Mouse (Mus musculus) cerebellum, adult 8-10 months (tissue): ENCODE data around the gene Plscr2.
A peak's percentile ranks its signal among the peaks of the same experiment; 100 is the strongest.

Experiments used
- DNase-seq: peaks from one replicate; pipeline ENCODE4 v3.0.0; 2022

Plscr2 gene

DNA sequence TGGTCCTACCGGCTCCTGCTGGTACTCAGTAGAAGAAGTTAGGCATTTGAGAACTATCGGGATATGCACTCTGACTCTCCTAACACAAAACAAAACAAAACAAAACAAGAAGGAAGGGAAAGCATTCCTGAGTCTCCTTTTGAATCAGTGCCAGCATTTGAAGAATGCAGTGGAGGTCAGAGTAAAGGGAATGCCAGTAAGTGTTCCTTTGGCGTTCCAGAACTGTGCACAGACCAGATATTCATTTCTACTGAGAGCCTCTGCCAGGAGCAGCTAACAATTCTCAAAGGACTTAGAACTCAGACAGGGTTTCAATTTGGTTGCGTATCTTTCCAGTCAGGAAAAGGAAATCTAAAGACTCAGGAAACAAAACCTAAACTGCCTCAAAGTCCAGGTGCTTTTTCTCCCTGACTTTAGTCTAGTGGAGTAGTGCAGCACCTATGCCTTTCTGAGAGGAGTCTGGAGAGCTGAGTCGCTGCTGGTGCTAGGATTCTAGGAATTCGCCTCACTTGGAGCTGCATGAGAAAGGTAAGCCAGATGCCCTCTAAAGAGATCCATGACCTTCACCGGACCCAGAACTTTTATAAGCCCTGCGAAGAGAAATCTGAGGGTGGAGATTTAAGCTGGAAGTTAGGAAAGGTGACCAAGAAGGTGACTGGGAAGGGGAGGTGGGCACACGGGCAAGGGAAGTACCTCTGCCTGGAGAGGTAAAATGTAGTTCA lies at the start of gene Plscr2:
Gene Plscr2 (plus strand): TSS at position 117 of the 722 bp plus-strand sequence.
- no peak for DNase-seq

DNA sequence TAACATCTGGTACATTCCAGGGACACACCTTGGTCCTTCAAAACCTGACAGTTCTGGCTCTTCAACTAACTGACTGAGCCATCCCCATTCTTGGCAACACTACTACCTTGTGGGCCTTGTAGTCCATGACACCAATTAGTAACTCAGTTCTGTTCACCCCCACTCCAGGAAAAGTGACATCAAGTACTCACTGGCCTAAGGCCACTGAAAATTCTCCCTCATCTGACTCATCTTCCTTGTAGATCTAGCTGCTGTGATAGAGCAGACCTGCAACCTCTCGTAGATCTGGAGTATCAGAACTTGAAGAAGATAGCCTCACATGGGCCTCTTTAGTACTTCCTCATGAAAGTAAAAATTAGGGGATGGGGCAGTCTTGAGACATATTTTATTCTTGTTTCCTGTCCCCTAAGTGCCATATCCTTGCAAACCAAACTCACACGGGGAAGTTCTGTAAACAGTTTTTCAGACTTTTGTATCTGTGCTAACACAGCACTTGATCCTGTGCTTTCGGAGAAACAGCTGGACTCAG lies 49.2 kb upstream of the Plscr2 start:
- no peak for DNase-seq

DNA sequence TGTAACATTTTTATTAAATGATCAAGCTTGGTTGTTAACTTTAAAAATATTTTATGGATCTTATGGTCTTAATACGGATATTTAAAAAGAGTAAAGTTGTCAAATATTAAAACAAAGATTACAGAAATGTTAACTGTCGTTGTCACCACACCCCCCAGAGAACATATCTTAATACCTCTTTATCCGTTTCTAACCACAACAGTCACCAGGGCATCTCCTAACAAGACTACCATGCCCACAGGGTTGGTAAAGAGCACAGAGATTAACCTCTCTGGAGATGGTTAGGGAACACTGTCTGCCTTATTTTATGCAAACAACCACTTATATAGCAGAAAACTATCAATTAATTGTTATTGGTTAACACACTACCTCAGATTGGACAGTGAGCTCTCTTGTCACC lies 48.6 kb upstream of the Plscr2 start:
- no peak for DNase-seq

DNA sequence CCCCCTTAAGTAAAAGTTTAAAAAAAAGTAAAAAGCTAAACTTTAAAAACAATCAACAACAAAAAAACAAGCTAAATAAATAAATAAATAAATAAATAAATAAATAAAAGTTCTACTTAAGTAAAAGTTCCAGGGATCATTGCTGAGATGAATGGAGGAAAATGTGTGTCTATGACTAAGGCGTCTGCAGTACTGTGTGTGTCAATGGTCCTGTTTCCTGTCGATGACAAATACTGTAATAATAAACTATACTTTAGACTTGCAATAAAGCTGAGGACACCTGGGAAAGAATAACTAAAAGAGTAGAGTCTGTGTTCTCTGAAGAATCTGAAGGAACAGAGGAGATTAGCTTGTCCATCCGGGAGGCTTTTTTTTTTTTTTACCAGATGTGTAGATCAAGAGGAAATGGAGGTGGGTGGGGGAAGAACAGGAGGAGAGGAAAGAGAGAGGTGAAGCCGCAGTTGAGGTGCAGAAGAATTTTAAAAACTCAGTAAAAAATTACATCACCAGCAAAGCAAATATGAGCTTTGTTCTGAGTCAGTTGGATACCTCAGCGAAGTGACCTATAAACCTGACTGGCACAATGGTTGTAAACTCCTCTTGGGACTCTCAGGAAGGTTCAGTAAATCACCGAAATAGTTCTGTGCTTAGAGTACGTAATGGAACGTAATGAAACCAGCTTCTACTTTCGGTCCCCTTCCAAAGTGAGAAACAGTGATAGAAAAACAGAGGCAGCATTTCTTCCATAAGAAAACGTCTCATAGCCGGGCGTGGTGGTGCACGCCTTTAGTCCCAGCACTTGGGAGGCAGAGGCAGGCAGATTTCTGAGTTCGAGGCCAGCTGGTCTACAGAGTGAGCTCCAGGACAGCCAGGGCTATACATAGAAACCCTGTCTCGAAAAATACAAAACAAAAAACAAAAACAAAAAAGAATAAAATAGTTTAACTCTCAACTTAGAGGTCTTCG lies 46.3 kb upstream of the Plscr2 start:
- DNase-seq, result no peak

DNA sequence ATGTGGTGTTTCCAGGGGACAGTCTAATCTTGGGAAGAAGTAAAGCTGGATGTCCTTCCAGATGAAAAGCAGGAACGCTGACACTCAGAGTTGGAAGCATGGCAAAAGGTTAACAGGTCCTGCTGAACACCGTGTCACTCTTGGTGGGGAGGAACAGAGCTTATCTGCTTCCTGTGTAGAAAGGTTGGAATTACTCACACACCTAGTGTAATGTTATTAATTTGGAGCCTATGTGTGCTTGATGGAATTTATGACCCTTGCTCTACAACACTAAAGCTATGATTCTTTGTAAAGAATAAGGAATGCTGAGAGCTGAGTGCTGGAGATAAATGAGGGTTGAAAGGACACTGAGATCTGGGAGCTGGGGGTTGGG lies 45.6 kb upstream of the Plscr2 start:
- no peak for DNase-seq

DNA sequence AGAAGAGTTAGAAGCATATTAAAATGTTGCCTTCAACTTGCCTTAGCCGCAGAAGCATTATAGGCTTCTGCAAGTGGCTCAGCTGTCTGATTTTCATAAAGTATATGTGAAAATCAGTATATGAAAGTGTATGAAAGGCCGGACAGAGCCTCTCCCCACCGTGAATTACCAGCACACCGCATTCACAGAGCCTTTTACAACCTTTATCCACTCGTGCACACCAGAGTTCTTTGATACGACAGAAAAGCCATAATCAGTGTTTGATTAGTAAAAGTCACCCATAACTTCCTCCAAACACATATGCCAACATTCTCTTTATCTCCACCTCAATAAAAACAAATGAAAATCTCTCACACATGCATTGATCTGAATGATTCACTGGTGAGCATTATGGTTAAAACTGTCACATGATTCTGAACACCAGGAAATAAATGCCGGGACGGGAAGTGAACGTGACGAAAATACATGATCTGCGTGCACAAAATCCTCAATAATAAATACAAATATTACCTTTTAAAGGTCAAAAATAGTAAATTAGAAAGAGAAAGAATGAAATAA lies 40.4 kb upstream of the Plscr2 start:
- DNase-seq, result no peak

DNA sequence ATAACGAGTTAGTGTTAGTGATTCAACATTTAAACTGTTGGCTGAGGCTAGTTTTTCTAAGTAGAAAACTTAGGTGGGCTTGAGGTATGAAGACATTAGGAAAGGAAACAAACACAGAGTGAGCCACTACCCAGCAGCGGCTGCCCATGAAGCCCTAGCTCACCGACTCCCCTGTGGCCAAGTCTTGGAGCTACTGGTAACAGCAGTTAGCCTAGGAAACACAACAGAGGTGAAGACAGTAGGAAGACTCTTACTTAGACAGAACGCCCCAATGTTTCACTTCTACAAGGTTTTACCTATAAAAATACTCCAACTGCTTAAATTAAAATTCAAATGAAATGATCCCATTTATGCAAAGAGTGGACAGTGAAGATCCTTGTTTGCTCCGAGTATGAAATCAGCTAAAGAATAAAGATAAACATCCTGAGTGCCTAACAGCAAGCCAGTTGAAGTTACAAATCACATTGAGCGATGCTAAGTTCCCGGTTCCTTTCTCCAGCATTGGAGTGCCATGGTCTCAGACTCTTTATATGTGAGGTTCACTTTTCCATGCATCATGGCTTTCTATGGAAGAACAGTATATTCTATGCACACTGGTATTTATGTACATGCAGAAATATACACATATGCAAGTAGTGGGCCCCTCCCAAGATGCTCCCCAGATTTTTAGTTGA lies 26.5 kb upstream of the Plscr2 start:
- DNase-seq, result no peak

DNA sequence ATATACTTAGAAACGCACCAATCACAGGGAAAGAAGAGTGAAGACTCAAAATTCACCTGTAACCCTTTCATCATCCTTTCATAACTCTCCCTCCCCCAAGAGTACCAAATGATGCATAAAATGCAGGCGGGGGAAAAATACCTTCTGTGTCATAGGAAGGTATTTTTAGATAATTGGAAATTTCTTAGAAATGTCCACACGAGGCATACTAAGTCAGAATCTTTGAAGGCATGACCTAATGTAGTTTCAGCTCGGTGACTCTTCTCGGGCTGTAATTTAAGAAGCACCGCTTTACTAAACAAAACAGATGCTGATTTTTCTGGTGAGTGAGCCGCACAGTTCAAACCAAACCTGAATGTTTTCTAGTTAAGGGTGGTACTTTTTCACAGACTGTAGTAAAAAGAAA lies 26.0 kb upstream of the Plscr2 start, which contains the start of gene Plscr1:
Gene Plscr1 (plus strand): TSS at position 304 of the 406 bp plus-strand sequence.
- no peak for DNase-seq

DNA sequence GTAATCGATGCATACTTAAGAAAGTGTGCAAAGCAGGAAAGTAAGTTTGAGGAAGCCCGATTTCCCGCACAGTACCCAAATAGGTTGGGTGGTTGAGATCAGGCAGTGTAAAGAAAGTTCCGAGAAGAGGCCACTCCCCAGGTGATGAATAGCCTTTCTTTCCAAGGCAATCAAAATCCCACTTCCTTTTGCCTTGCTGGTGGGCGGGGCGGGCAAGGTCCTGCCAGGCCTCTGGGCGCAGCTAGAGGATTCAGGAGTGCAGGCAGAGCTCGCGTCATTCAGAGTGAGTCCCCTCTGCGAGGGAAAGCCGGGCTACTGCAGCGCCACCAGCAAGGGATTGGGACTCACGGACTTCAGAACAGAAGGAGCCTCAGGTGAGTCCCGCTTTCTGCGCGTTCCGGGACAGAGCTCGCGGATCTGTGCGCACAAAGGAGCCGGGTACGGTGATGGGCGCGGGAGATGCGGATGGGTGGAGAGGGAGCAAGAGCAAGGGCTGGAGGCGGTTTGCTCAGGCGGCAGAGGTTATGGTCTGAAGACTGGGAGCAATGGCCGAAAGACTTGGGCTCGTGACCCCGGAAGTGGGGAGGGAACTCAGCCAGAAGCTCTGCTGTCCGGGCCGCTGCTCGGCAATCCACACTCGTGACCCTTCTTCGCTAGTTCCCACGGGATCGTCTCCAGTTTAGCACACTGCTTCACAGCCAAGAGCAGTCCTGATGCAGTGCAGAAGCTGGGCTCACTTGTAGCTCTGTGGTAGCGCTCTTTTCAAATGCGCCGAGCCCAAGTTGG lies 25.2 kb upstream of the Plscr2 start:
- peak; percentile 12 for DNase-seq

DNA sequence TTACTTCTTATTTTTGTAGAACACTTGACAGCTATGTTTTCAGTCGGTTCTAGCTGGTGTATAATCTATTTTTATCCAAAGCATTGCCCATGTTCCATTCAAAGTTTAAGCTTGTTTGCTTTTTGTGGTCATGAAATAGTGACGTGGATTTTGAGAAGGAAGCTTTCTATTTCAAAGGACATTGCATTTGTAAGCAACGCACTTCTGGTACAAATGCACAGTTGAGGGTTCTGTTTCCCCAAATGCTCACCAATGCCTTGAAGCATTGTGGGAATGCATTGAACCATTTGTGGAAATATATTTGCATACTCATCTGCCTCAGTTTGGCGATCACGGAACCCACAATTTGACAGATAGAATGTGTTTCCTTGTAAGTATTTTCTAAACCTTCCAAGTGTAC lies 22.7 kb upstream of the Plscr2 start:
- no peak for DNase-seq

DNA sequence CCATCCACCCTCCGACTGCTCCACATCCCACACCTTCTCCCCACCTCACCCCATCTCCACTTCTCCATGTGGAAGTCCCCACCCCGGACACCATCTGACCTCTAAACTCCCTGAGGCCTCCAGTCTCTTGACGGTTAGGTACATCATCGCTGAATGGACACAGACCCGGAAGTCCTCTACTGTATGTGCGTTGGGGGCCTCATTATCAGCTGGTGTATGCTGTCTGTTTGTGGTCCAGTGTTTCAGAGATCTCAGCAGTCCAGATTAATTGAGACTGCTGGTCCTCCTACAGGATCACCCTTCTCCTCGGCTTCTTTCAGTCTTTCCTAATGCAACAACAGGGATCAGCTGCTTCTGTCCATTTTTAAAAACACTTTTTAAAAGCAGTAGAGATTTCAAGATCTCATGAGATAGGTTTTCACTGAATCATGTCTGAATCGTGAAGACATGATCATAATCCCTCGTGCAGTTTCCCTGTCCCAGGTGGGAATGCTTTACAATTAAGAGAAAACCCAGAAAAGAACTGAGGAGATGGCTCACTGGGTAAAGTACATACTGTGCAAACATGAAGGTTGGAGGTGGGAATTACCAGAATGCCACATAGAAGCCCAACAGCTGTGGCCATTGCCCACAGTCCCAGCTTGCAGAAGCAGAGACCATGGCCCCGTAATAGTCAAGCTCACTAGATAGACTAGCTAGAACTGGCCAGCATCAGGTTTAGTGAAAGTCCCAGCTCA lies 21.6 kb upstream of the Plscr2 start:
- no peak for DNase-seq

DNA sequence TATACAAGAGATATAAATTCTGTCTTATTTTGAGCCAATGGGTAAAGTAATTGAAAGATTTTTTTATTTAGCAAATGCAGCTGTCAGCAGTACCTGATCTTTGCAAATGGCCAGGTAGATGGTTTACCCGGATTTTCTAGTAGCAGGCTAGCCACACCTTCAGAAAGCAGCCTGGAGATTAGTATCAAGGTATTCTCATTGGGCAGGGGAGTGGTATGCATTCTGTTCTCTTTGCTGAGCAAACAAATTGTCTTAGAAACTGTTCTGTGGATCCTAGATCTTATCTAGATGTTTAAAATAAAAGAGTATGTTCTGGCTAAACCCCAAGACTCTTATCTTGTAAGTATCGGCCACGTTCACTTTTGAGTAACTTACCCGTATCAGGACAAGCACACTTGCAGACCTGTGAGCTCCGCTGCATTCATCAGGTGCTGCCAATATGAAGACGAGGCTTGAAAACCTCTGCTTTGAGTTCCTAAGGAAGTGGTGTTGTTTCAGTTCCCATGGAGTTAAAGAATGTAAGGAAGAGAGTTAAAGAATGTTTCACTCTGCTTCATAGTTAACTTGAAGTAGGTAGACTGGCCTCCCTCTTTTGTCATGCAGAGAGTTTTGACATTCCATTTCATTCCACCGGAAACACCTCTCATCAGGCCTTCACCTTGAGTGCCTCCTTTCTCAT lies 14.8 kb upstream of the Plscr2 start:
- no peak for DNase-seq

DNA sequence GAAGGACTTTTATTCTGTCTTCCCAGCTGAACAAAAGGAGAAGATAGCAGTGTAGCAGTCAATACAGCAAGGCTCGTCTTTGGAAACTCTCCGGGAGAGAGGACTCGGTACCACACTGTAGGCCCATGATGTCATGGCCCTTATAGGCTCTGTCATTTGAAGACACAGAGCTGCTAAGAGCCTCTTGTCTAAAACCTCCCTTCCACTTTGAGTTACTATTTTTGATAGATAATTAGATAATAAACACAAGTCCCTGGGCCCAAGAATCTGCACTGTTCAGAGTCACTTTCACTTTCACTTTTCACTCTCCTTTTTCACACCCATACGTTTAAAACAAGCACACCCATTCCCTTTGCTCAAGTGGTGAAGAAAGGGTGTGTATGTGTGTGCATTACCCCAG lies 9.7 kb upstream of the Plscr2 start:
- DNase-seq, result no peak

DNA sequence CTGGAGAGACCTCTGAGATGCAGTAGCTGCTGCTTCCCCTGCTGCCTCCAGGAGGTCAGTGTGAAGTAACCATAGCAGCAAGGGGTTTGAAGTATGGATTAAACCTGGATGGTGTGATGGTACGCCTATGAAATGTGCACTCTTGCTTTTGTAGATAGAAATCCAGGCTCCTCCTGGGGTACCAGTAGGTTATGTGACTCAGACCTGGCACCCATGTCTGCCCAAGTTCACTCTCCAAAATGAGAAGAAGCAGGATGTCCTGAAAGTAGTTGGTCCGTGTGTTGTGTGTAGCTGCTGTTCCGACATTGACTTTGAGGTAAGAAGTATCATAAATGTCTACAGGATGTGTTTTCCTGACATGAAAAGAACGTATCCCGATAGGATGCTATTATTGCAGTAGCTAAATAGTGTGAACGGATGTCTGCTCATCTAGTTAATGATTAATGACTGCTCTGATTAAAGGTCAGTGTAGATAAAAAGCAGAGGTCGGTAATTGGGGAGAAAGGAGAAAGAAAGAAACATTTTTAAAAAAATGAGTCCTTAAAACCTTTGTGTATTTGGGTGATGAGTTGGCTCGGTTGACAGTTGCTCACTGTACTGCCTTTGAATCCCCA lies 8.7 kb upstream of the Plscr2 start:
- no peak for DNase-seq

DNA sequence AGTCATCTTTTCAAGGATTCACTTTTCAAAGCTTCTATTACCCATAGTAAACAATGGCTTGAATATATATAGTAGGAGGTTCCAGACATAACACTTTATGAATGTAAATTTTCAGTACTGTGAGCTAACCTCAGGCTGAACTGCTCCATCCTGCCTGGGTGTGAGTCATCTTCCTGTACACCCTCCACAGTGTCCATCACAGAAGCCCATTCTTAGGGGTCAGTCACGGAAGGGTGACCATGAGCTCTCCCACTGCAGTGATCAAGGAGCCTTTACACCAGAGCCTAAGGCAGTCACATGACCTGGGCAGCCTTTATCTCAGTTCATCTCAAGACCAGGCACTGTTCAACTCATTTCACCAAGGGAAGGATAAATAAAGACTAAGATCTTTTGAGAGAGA lies 7.7 kb upstream of the Plscr2 start:
- DNase-seq, result no peak

DNA sequence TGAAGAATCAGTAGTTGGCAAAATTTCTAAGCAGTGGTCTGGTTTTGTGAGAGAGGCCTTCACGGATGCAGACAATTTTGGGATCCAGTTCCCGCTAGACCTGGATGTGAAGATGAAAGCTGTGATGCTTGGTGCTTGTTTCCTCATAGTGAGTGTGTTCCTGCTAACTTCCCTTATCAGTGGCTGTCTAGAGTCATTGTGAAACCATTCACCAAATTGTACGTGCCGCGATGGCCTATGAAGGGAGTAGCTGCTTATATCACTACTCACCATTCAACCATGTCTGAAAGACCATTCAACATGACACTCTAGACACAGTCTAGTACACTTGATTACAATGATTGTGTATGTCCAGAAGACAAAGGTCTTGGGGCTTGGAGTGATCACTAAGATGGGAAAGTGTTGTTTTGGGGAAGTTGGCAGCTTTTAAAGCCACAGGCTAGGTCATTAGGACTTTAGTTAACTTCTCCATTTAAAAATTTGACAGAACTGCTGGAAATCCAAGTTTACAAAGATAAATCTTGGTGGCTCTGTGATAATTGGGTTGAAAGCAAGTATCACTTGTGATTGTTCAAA lies 5.5 kb upstream of the Plscr2 start:
- DNase-seq, result no peak

DNA sequence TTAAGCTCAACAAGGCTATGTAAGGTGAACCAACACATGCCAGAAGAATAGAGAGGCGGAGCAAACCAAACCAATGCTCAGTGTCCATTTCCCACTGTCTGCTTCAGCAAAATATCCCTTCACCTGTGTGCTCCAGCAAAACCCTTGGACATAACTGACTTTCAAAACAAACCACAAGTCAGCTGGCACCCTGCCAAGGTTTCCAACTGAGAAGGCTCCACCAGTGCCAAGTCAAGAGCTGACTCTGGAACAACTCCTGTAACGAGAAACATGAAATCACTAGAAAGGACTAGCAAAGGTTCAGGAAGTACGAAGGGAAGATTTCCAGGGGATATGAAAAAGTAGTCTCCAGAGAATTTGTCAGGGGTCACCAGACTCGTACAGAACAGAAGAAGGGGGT lies 4.5 kb upstream of the Plscr2 start:
- peak; percentile 27 for DNase-seq

DNA sequence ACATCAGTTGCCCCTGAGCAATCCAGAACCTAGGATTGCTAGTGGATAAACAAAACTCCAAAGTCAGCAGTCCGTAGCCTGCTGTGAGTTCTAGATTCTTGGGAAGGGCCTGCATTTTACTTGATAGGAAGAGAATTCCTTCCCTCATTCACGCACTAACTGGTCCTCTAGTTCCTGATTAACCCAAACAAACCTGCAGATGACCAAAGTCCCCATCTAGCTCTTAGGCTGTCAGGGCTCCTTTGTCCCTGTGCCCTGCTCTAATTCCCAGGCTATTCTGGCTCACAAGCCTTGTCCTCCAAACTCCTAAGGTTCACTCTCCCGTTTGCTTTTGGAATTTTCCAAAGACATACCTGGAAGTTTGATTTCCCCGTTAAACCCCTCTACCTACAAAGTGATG lies 2.8 kb upstream of the Plscr2 start:
- no peak for DNase-seq

DNA sequence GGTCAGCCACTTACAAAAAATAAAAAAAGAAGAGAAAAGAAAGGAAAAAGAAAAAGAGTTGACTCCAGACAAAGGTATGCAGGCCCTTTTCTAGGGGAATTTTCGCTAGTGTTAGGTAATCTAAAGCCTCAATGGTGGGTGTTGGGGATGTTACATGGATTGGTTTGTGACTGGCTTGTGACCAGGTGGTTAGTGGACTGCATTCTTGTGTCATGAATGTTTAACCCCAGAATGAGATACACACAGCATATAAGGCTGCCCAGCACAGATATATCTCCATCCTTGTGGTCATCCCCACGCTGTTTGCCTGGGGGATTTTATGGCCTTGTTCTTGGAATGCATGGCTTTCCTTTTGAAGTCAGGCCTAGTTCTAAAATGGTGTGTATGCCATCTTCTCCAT lies 2.1 kb upstream of the Plscr2 start:
- DNase-seq, result no peak
